Mouse (Mus musculus) brain, embryonic 18.5 days (tissue): ENCODE measurements at regions not wholly inside any gene's neighbourhood (a gene's known extent, or its start where the extent isn't known, plus 50 kb on each side); places are given as distances from the start of the nearest gene placed in this dataset.

ENCODE experiments used
- DNase-seq: peaks from one replicate; pipeline ENCODE4 v3.0.0-alpha.2; 2012; ENCODE audit warnings: low read depth, low spot score

GRCm38 (mm10) chr2:160192661-160193060 is 141.3 kb downstream of the Gm826 start:
- DNase-seq, result no peak

- DNase-seq, result no peak
Observed at GRCm38 (mm10) chr2:160186106-160186505, 147.9 kb downstream of the Gm826 start.

DNA sequence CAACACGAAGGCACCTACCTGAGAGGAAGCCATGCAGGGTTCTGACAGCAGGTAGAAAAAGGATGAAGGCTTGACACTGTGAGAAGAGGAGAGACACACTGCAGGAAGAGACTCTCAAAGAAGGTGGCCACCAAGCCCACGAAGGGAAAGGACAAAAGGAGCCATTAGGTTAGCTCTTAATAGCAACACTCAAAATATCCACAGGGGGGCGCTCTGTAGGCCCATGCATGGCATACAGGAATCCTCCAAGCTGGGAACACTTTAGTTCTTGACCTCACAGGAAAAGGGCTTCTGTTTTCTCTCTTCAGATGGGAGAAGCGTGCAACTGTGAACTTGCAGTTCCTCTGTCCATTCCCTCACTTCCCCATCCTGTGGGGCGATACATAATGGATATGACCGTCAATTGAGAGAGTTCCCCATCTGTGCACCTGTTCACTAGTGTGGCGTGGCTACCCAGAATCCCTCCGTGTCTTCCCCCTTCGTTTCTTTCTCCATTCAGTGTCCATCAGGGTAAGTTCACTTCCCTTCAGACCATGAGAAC is 162.9 kb downstream of the Gm826 start:
- DNase-seq, result no peak

GRCm38 (mm10) chr2:160158599-160159261 is 175.2 kb downstream of the Gm826 start:
- DNase-seq, result no peak

DNA sequence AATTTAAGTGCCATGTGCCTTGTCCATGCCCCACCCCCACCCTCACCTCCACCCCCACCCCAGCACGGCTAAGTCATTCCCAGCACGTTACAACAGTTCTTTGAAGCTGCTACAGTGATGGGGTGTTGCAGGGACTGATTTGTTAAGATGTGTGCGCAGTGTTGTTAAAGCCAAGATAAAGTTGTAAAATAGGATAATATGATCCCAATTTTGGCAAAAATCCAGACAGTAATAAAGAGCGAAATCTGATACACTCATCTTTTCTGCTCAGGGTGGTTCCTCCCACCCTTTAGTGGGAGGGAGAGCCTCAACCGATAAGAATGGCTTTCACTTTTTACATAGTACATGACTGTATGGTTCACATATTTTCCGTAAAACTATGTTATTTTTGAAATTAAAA is 180.2 kb downstream of the Gm826 start:
- DNase-seq, result no peak

DNA sequence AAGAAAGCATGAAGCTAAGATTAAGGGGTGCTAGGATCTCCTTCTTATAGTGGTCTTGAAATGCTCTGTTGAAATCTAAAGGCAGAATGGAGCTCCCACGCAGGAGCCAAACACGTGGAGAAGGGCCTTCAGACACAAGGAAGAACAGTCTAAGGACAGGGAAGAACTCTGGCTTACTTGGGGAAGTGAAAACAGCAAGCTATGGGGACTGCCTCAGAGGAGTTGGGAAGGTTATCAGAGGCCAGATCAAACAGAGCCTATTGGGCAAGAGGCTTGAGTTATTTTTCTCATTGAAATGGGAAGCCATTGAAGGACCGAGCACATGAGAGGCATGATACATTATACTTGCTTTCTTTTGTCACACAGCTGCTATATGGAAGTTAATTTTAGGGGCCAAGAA is 181.9 kb downstream of the Gm826 start:
- DNase-seq, result no peak

DNA sequence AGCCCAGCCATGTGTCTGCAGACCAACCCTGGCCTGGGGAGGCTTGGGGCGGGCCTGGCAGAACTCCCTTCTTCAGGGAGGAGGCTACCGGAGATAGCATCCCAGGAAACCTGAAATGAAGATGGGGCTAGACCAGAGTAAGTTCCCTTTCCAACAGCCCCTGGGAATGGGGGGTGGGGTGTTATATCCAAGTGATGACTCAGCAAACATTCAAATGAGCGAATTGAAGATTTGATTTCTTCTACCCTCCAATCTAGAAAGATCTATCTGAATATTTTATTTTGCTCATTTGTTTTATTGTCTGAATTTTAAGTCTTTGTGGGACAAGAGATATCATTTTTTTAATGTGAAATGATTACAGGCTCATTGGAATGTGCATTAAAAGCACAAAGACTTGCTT is 185.0 kb downstream of the Gm826 start:
- no peak for DNase-seq

DNA sequence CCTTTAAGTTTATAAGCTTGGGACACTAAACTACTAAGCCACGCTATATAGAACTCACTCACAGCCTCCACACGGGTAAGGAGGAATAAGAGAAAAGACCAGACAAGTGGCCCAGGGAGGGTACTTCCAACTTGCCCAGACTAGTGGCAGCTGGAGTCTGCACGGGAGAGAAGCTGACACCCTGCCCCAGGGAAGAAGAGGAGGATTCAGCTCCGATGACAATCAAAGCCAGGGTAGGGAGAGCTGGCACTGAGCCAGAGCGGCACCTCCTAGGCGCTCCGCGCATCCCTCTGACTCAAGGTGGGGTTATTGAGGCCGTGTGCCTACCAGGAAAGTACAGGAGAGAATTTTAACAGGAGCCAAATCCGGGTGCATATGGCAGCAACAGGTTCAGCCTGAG is 185.4 kb downstream of the Gm826 start:
- no peak for DNase-seq

GRCm38 (mm10) chr2:160148031-160148430 is 185.9 kb downstream of the Gm826 start:
- DNase-seq, result no peak

DNA sequence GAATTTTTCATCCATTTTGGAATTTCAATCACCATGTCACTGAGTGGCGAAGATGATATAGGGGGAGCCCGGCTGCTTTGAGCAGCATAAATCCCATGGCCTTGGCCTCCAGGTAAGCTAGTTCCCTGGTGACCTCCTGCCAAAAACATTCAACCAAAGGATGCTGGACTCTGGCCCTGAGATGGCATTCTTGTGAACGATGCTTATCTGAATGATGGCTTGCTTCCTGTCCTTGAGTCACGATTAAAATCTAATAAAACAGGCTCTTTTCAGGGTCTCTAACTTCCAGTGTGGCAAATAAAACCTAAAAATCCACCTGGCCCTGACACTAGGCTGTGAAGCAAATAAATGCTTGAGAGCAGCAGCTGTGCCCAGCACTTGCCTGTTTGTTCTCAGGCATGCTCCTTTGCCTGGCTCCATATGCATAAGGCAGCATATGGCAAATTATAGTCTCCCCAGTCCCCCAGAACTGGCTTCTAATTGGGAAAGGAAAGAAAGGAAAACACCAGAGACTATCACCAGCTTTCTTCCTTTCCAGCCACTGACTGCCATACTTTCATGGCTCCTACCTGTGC is 193.7 kb downstream of the Gm826 start:
- DNase-seq, result no peak

DNA sequence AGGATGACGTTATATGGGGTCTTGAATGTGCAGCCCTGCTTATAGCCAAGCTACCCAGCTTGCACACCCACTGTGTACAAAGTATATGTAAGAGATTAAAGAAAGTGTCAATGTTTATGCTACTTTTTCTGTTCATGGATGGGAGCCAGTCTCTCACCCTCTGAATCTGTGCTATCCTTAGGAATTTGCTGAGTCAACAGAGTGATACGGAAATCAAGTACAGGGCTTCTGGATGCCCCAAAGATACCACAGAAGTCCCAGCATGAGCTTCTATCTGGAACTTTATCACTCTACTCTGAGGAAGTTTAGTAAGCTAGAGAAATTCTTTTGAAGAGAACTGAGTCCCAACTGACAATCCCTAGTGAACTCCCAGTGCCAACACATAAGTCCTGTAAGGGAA is 195.9 kb downstream of the Gm826 start:
- DNase-seq, result no peak

GRCm38 (mm10) chr2:160131797-160132196 is 202.2 kb downstream of the Gm826 start:
- DNase-seq, result no peak

DNA sequence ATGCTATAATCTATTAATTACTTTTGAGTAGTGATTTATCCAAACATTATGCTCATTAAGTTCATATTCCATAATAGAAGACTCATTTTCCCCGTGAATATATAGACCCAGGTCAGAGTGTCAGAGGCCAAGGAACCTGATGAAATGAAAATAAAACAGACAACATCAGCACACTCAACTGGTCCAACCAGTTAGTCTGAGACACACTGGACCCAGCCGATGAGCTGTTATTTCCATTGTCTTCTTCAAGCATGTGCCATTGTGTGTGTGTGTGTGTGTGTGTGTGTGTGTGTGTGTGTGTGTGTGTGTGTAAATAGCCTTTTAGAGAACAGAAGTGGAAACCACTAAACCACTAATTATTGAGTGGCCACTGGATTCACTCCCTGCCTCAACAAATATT is 202.6 kb downstream of the Gm826 start:
- no peak for DNase-seq

- no peak for DNase-seq
Observed at GRCm38 (mm10) chr2:160117148-160117547, 216.8 kb downstream of the Gm826 start.

GRCm38 (mm10) chr2:160111176-160111692 is 222.7 kb downstream of the Gm826 start:
- DNase-seq, result no peak

- DNase-seq, result no peak
Observed at GRCm38 (mm10) chr2:160093078-160093477, 240.9 kb downstream of the Gm826 start.

GRCm38 (mm10) chr2:160085999-160086398 is 248.0 kb downstream of the Gm826 start:
- no peak for DNase-seq

GRCm38 (mm10) chr2:160083674-160084073 is 250.3 kb downstream of the Gm826 start:
- DNase-seq, result no peak

DNA sequence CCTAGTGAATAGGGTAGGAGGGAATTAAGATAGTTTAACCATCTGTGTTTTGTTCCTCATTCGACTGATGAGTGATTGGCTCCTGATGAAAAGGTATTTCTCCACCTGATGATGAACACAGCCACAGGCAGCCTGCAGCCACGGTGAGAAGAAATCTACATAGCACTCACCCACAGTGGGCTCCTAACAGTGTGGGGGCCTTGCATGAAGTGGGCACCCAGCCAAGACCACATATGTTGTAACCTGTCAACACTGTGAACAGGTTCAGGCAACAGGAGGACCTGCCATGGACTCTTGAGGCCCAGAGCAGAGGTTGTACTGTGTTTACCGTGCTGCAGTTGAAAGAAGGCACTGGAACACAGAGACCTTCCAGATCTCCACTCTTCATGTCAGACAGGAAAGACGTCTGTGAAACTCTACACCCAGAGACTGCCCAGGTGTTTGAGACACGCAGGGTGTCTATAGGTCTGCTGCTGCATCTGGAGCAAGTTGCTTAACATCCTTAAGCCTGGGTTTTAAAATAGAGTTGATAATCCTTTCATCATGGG is 251.8 kb downstream of the Gm826 start:
- no peak for DNase-seq

GRCm38 (mm10) chr2:160075694-160076093 is 258.3 kb downstream of the Gm826 start:
- no peak for DNase-seq

DNA sequence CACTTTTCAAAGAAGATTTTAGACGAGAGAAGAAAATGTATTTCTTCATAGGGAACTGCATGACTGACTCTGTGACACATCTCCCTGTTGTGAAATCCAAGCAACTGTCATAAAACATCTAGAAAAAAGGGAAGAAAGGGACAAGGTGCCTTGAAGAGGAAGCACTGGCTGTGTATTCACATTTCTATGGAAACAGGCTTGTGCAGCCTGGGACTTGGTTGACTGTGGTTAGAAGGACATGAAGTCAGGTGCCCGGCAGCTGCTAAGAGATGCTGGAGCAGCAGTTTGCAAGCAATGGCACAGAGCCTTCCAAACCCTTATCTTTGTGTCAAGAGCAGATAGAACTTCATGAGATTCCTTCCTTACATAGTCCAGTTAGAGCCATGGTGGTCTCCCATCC is 263.5 kb downstream of the Gm826 start:
- no peak for DNase-seq

- DNase-seq, result no peak
Observed at GRCm38 (mm10) chr2:160068772-160069171, 265.2 kb downstream of the Gm826 start.

- no peak for DNase-seq
Observed at GRCm38 (mm10) chr2:160067904-160068303, 266.1 kb downstream of the Gm826 start.
